In the genomic region with DNA sequence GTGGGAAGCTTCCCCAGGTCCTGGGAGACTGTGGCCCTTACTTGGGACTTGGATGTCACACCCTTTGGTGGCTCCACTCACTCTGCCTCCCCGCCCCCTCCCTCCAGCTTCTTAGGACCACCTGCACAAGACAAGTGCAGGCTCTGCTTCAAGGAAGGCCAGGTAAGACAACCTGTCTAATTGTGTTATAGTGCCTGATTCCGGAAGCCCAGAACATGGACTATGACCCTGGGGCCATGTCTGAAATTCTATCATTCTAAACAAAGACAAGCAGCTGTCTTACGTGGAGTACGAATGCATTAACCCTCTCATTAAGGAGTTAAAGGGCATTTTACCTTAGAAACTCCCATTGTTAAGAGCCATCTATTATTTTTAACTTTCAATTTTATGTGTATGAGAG, we compare ENCODE assay signal across 44 mouse cellular contexts. TPM values are rescaled to one million over a fixed set of nuclear protein-coding genes. Genes with fewer than 3 reads are reported as not detected.
"Had no signal": no experiment of that assay in that cellular context is flagged by ENCODE, and none has a peak within 500 bp of the region (broad histone marks: within the 10 kb centered on the region; RNA-seq: fewer than 3 reads in every experiment).

No protein-coding gene starts in this region.

- H3K27ac ChIP-seq: limb, embryonic 10.5 days; limb, embryonic 12.5 days; limb, embryonic 13.5 days; limb, embryonic 15.5 days; liver, embryonic 12.5 days; liver, embryonic 13.5 days; liver, embryonic 14.5 days; liver, embryonic 15.5 days; lung, embryonic 15.5 days; macrophage; midbrain, embryonic 12.5 days; midbrain, embryonic 13.5 days; midbrain, embryonic 15.5 days; neural tube, embryonic 12.5 days had no signal

- DNase-seq: left cerebral cortex, postnatal 4 days; liver; liver, embryonic 13.5 days; liver, postnatal 0 days; lung, adult 18-20 months; lung, adult 2 months; lung, embryonic 14.5 days; lung, postnatal 10 days; lung, postnatal 14 days; lung, postnatal 36 days; lung, postnatal 4 days; midbrain, embryonic 14.5 days had no signal

- H3K27me3 ChIP-seq: limb, embryonic 12.5 days; limb, embryonic 13.5 days; limb, embryonic 15.5 days; liver, embryonic 12.5 days; liver, embryonic 13.5 days; liver, embryonic 15.5 days; lung, embryonic 15.5 days; megakaryocyte, embryonic 14.5 days; neural tube, embryonic 12.5 days had no signal

- ATAC-seq: liver, embryonic 12.5 days; liver, postnatal 0 days; lung, postnatal 0 days; midbrain, embryonic 13.5 days; midbrain, embryonic 15.5 days; midbrain, embryonic 16.5 days had no signal

- H3K9ac ChIP-seq: limb, embryonic 12.5 days; limb, embryonic 13.5 days; limb, embryonic 15.5 days; liver, embryonic 12.5 days; liver, embryonic 13.5 days; liver, embryonic 14.5 days; liver, embryonic 15.5 days; liver, postnatal 0 days; lung, embryonic 14.5 days; lung, embryonic 15.5 days; midbrain, embryonic 12.5 days; midbrain, embryonic 13.5 days; midbrain, embryonic 15.5 days; neural tube, embryonic 12.5 days had no signal

- H3K4me3 ChIP-seq: limb, embryonic 10.5 days; limb, embryonic 12.5 days; limb, embryonic 13.5 days; limb, embryonic 15.5 days; liver, embryonic 12.5 days; liver, embryonic 13.5 days; liver, embryonic 15.5 days; lung, embryonic 15.5 days; megakaryocyte, embryonic 14.5 days; midbrain, embryonic 12.5 days; midbrain, embryonic 13.5 days; midbrain, embryonic 15.5 days; myocyte; neural tube, embryonic 12.5 days had no signal

- H3K9me3 ChIP-seq: limb, embryonic 10.5 days; limb, embryonic 12.5 days; limb, embryonic 13.5 days; limb, embryonic 15.5 days; liver, embryonic 12.5 days; liver, embryonic 13.5 days; liver, embryonic 15.5 days; lung, embryonic 15.5 days; megakaryocyte, embryonic 14.5 days; midbrain, embryonic 12.5 days; midbrain, embryonic 13.5 days; midbrain, embryonic 15.5 days; neural tube, embryonic 12.5 days had no signal

- H3K4me1 ChIP-seq: limb, embryonic 10.5 days; limb, embryonic 12.5 days; limb, embryonic 13.5 days; limb, embryonic 15.5 days; liver, embryonic 12.5 days; liver, embryonic 13.5 days; liver, embryonic 15.5 days; lung, embryonic 15.5 days; midbrain, embryonic 12.5 days; midbrain, embryonic 13.5 days; midbrain, embryonic 15.5 days; neural tube, embryonic 12.5 days had no signal

- H3K4me2 ChIP-seq: limb, embryonic 12.5 days; limb, embryonic 13.5 days; limb, embryonic 15.5 days; liver, embryonic 12.5 days; liver, embryonic 13.5 days; liver, embryonic 15.5 days; lung, embryonic 14.5 days; lung, embryonic 15.5 days; midbrain, embryonic 11.5 days; midbrain, embryonic 12.5 days; midbrain, embryonic 13.5 days; midbrain, embryonic 15.5 days; neural tube, embryonic 12.5 days had no signal

RNA-seq across cellular contexts. Expression of a gene that starts 57.5 kb away (rescaled TPM):
- total RNA-seq: left cerebral cortex, adult 8-10 months; left cerebral cortex, postnatal 10 days; left cerebral cortex, postnatal 14 days; left cerebral cortex, postnatal 25 days; left cerebral cortex, postnatal 36 days; liver, adult 2 months; megakaryocyte progenitor cell, adult 5-6 weeks; megakaryocyte-erythroid progenitor cell, adult 5-6 weeks; monocyte, adult 5-6 weeks had no signal
- polyA plus RNA-seq: limb, embryonic 10.5 days; limb, embryonic 11.5 days; limb, embryonic 12.5 days; limb, embryonic 13.5 days; limb, embryonic 15.5 days; liver, adult 2 months; liver, embryonic 12.5 days; liver, embryonic 13.5 days; liver, embryonic 15.5 days; liver, embryonic 16.5 days; liver, postnatal 0 days; lung, embryonic 14.5 days; lung, embryonic 15.5 days; lung, embryonic 16.5 days; lung, postnatal 0 days; macrophage; midbrain, embryonic 11.5 days; midbrain, embryonic 12.5 days; midbrain, embryonic 13.5 days; midbrain, embryonic 14.5 days; midbrain, embryonic 15.5 days; midbrain, embryonic 16.5 days; midbrain, postnatal 0 days; neural tube, embryonic 11.5 days; neural tube, embryonic 12.5 days had no signal
